Mouse (Mus musculus): ENCODE measurements at regions not wholly inside any gene's neighbourhood (a gene's known extent, or its start where the extent isn't known, plus 50 kb on each side); places are given as distances from the start of the nearest gene placed in this dataset.

- no peak overlapping the region for H3K4me3 ChIP-seq
- H3K9me3 ChIP-seq: no peaks in the 10 kb centered on the region
- H3K36me3 ChIP-seq: no peaks in the 10 kb centered on the region
- H3K9ac ChIP-seq (replicated peaks): no peak overlapping the region
- no peak overlapping the region for H3K27ac ChIP-seq (replicated peaks)
- H3K27me3 ChIP-seq: no peaks in the 10 kb centered on the region
- no peaks in the 10 kb centered on the region for H3K4me1 ChIP-seq
- peak; percentile 51; the same call in 1 of the 2 replicates for ATAC-seq (replicated peaks)
- 50% methylated on average over 6 of the region's 6 CpGs for WGBS
- H3K4me2 ChIP-seq (replicated peaks): no peak overlapping the region
These were observed 59.8 kb downstream of the Sox3 start for GRCm38 (mm10) chrX:60833456-60833855.

GRCm38 (mm10) chrX:60831330-60832027, 61.8 kb downstream of the Sox3 start:
- Histone ChIP-seq H3K27ac (replicated peaks) (no peak overlapping the region), H3K36me3 (no peaks in the 10 kb centered on the region), H3K9me3 (no peaks in the 10 kb centered on the region), H3K4me1 (no peaks in the 10 kb centered on the region), H3K4me2 (replicated peaks) (peak overlapping the region; percentile 8; the same call in 1 of the 2 replicates), H3K9ac (replicated peaks) (no peak overlapping the region), H3K27me3 (no peaks in the 10 kb centered on the region), H3K4me3 (no peak overlapping the region)
- ATAC-seq (replicated peaks): peak; percentile 82
- 13% methylated on average over 22 of the region's 22 CpGs for WGBS

DNA sequence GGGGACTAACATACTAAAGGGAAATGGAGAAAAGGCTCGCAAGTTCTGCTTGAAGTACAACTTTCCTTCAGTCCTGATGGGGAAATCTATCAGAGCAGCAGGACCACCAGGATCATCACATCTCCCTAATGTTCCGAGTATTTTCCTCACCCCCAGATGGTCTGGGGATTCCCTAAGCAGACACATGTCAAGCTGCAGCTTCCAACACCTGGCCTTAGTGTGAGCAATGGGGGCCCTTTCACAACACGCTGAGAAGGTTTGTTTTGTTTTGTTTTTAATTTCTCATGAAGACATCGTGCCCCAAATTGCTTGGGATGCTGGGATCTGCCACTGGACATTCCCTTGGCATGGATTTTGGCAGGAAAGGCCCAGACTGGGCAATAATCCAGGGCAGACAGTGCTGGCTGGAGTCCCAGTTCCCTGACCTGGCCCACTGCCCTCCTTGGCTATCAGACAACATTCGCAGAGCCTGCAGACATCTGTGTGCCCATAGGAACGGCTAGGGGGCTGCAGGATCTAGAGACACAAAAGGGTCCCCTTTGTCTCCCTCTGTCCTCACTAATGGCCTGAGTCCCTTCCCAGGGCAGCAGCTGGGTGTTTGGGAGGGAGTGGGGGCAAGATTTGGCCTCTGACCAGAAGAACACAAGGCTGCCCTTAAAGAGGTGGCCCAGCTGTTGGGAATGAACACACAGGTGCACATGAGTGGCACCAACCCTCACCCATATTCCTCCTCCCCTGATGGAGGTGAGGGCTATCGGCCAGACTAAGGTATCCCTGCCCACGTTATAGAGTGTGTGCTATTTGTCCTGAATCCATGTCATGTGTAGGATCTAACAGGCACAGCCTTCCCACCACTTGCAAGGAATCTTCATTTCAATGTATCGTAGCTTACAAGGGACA, 67.8 kb downstream of the Sox3 start:
- peak; percentile 89 for ATAC-seq (replicated peaks)
- WGBS: 46% methylated on average over 9 of the region's 9 CpGs
- Histone ChIP-seq H3K36me3 (no peaks in the 10 kb centered on the region), H3K4me2 (replicated peaks) (no peak overlapping the region), H3K4me1 (peaks cover 9% of the 10 kb centered on the region; the same call in 1 of the 2 replicates), H3K4me3 (no peak overlapping the region), H3K27me3 (no peaks in the 10 kb centered on the region), H3K9me3 (no peaks in the 10 kb centered on the region), H3K27ac (replicated peaks) (no peak overlapping the region), H3K9ac (replicated peaks) (no peak overlapping the region)

DNA sequence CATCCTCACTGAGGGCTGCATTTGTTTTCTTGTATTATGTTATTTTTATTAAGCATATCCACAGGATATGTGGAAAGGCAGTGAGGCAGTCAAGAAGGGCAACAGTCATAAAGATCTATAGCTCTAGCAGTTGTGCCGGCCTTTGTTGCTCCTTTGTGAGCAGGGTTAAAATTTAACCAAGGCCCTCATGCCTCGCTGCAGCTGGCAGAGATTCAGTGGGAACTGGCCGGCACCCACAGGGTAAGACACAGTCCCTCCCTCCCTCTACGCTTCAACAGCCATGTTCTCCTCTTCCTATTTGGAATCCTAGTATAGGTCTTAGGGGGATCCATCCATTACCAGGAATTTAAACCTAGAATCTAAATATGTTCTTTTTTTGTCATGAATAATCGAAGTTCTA, 94.7 kb downstream of the Sox3 start:
- H3K9me3 ChIP-seq: no peaks in the 10 kb centered on the region
- no peaks in the 10 kb centered on the region for H3K36me3 ChIP-seq
- H3K4me2 ChIP-seq (replicated peaks): no peak overlapping the region
- H3K9ac ChIP-seq (replicated peaks): no peak overlapping the region
- no peak overlapping the region for H3K4me3 ChIP-seq
- H3K27ac ChIP-seq (replicated peaks): no peak overlapping the region
- WGBS: 63% methylated on average over 5 of the region's 5 CpGs
- no peak for ATAC-seq (replicated peaks)
- H3K27me3 ChIP-seq: no peaks in the 10 kb centered on the region
- no peaks in the 10 kb centered on the region for H3K4me1 ChIP-seq

GRCm38 (mm10) chrX:60780766-60781165, 112.5 kb downstream of the Sox3 start:
- Histone ChIP-seq H3K9me3 (no peaks in the 10 kb centered on the region), H3K4me2 (replicated peaks) (no peak overlapping the region), H3K27ac (replicated peaks) (no peak overlapping the region), H3K27me3 (no peaks in the 10 kb centered on the region), H3K36me3 (no peaks in the 10 kb centered on the region), H3K4me3 (no peak overlapping the region), H3K9ac (replicated peaks) (no peak overlapping the region), H3K4me1 (0 out of 2 replicates have a peak, but pooled peaks cover 4% of the 10 kb centered on the region)
- no peak for ATAC-seq (replicated peaks)
- WGBS: 31% methylated on average over 5 of the region's 5 CpGs

- Histone ChIP-seq H3K27ac (replicated peaks) (no peak overlapping the region), H3K4me1 (0 out of 2 replicates have a peak, but pooled peaks cover 4% of the 10 kb centered on the region), H3K4me2 (replicated peaks) (no peak overlapping the region), H3K36me3 (no peaks in the 10 kb centered on the region), H3K9me3 (no peaks in the 10 kb centered on the region), H3K9ac (replicated peaks) (no peak overlapping the region), H3K27me3 (no peaks in the 10 kb centered on the region), H3K4me3 (no peak overlapping the region)
- ATAC-seq (replicated peaks): peak; percentile 55; the same call in 1 of the 2 replicates
- 15% methylated on average over 2 of the region's 2 CpGs for WGBS
These were observed 113.1 kb downstream of the Sox3 start for GRCm38 (mm10) chrX:60780161-60780560.

DNA sequence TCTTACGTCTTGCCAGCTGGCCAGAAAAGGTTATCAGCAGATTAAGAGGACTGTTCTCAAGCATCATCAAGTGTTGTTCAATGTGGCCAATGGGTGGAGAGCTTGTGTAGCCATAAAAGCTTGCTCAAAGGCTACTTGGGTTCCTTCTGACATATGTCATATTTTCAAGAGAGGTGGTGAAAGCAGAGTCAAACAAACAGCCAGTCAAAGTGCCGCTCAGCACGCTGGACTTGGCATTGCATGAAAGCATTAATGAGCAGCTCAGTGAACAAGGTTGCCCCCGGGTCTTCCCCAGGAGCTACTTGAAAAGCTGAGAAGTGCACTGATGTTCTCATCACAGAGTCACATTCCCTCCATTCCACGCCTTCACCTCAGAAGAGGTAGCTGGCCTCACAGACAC, 119.6 kb downstream of the Sox3 start:
- Histone ChIP-seq H3K27ac (replicated peaks) (no peak overlapping the region), H3K27me3 (no peaks in the 10 kb centered on the region), H3K4me3 (no peak overlapping the region), H3K4me2 (replicated peaks) (no peak overlapping the region), H3K4me1 (no peaks in the 10 kb centered on the region), H3K9ac (replicated peaks) (no peak overlapping the region), H3K36me3 (no peaks in the 10 kb centered on the region), H3K9me3 (no peaks in the 10 kb centered on the region)
- ATAC-seq (replicated peaks): no peak
- 56% methylated on average over 5 of the region's 5 CpGs for WGBS

DNA sequence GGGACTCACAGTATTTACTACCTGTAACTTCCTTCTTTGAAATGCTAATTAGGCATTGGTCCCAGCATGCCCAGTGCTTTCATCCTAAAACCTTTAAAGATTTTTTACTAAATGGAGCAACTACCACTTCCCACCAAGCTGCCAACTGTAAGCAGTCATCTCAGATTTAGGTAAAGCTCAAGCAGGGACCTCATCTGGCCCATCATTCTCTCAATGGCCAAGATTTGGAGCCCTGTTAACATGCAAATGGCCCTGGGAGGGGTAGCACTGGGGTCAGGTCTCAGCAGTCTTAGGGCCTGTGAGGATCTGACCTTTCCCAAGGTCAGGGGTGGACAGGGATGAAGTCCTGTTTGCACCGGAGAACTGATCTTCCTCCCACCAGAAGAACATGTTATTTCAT, 120.8 kb downstream of the Sox3 start:
- Histone ChIP-seq H3K9me3 (no peaks in the 10 kb centered on the region), H3K4me3 (no peak overlapping the region), H3K4me1 (no peaks in the 10 kb centered on the region), H3K27me3 (no peaks in the 10 kb centered on the region), H3K36me3 (no peaks in the 10 kb centered on the region), H3K27ac (replicated peaks) (no peak overlapping the region), H3K9ac (replicated peaks) (no peak overlapping the region), H3K4me2 (replicated peaks) (no peak overlapping the region)
- 63% methylated on average over 1 of the region's 1 CpGs for WGBS
- ATAC-seq (replicated peaks): no peak

GRCm38 (mm10) chrX:60750456-60750855, 142.8 kb downstream of the Sox3 start:
- Histone ChIP-seq H3K4me1 (no peaks in the 10 kb centered on the region), H3K9me3 (no peaks in the 10 kb centered on the region), H3K4me3 (no peak overlapping the region), H3K36me3 (no peaks in the 10 kb centered on the region), H3K27me3 (no peaks in the 10 kb centered on the region), H3K27ac (replicated peaks) (no peak overlapping the region), H3K4me2 (replicated peaks) (no peak overlapping the region), H3K9ac (replicated peaks) (no peak overlapping the region)
- 42% methylated on average over 5 of the region's 5 CpGs for WGBS
- ATAC-seq (replicated peaks): no peak; the same call in 1 of the 2 replicates

DNA sequence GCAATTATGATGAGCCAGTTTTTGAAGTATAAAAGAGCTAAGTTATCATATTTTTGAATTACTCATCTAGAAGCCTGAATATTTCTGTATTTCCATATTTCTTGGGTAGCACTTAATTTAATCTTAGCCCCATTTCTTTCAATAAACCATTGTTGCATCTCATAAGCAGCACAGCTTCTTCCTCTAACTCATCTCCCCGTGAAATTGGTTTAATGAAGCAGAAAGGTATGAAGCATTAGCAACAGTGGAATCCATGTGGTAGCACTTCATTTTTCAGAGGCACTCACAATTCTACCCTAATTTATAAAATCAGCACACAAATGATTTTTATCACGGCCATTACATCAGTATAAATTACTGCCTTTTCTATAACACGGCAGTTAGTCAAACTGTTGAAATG, 149.3 kb downstream of the Sox3 start:
- no peak overlapping the region for H3K9ac ChIP-seq (replicated peaks)
- H3K4me1 ChIP-seq: no peaks in the 10 kb centered on the region
- H3K4me2 ChIP-seq (replicated peaks): no peak overlapping the region
- no peak overlapping the region for H3K4me3 ChIP-seq
- H3K27ac ChIP-seq (replicated peaks): no peak overlapping the region
- WGBS: 33% methylated on average over 3 of the region's 3 CpGs
- H3K27me3 ChIP-seq: no peaks in the 10 kb centered on the region
- H3K9me3 ChIP-seq: no peaks in the 10 kb centered on the region
- no peak for ATAC-seq (replicated peaks)
- H3K36me3 ChIP-seq: no peaks in the 10 kb centered on the region

GRCm38 (mm10) chrX:60743020-60743707, 150.1 kb downstream of the Sox3 start:
- no peaks in the 10 kb centered on the region for H3K4me1 ChIP-seq
- no peak overlapping the region for H3K4me2 ChIP-seq (replicated peaks)
- H3K9ac ChIP-seq (replicated peaks): no peak overlapping the region
- H3K27ac ChIP-seq (replicated peaks): no peak overlapping the region
- no peaks in the 10 kb centered on the region for H3K27me3 ChIP-seq
- no peak overlapping the region for H3K4me3 ChIP-seq
- WGBS: 30% methylated on average over 3 of the region's 3 CpGs
- no peaks in the 10 kb centered on the region for H3K36me3 ChIP-seq
- no peaks in the 10 kb centered on the region for H3K9me3 ChIP-seq
- peak; percentile 46; the same call in 1 of the 2 replicates for ATAC-seq (replicated peaks)
